Mouse (Mus musculus): Measurements from ENCODE around the gene Sertad2.

- no peak for TF ChIP-seq CTCF (IDR thresholded peaks at IDR 0.05; ENCODE audit: extremely low read depth, insufficient read depth, low read length)
- TF ChIP-seq POLR2A (IDR thresholded peaks at IDR 0.05; ENCODE audit: extremely low read depth, insufficient read depth, low read length) = no peak
Observed at GRCm38 (mm10) chr11:20561323-20562002, 18.4 kb downstream of the Sertad2 start.
